Mouse (Mus musculus): ENCODE measurements around the gene Abhd6. TPM values are rescaled to one million over a fixed set of nuclear protein-coding genes. Genes with fewer than 3 reads are reported as not detected.

Gene Abhd6
- polyA plus RNA-seq, 2 experiments: 3.4 to 9.2 TPM

DNA sequence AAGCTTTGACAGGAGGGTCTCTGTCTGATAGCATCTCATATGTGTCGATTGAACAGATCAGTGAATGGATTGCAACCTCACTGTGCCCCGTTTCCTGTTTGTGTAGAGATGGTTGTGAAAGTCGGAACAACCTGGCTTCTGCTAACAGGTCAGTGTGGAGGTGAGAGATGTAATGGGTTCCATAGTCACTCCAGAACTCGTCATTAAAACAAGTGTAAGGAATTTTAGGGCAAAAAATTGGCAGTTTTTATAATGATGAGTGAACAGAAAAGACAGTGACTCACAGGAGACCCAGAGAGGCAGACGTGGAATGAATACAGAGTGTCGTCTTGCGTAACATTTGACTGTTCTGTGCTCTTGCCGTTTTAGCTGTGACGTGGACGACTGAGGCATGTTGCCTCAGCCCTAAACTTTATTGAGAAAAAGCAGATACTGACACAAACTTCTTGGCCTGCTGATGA, 96.9 kb downstream of the Abhd6 start:
- peaks cover 0 to 8% of the 10 kb centered on the region in 2 experiments; a peak in 3 of 4 replicates for H3K4me1 ChIP-seq (replicated peaks; ENCODE audit: control insufficient read depth in 2 of 2, insufficient read depth in 2 of 2, low read length in 1 of 2)
- no peaks in the 10 kb centered on the region for H3K9me3 ChIP-seq (ENCODE audit: control insufficient read depth, low read length)
- ATAC-seq (ENCODE audit: insufficient read depth) (no peak), DNase-seq (ENCODE audit: low read depth in 3 of 3, low spot score in 3 of 3) (no peak)
- peak overlapping the region; percentile 84 for H3K4me2 ChIP-seq (ENCODE audit: low read depth)
- H3K9ac ChIP-seq (replicated peaks): no peak overlapping the region
- TF ChIP-seq EP300 (IDR thresholded peaks at IDR 0.05; ENCODE audit: low read depth) (no peak), CTCF (IDR thresholded peaks at IDR 0.05; ENCODE audit: low read depth) (no peak)
- H3K27ac ChIP-seq: no peak overlapping the region
- no peaks in the 10 kb centered on the region for H3K27me3 ChIP-seq (ENCODE audit: control insufficient read depth, insufficient read depth, low read length)
- H3K36me3 ChIP-seq (replicated peaks; ENCODE audit: control insufficient read depth, insufficient read depth, low read depth): no peaks in the 10 kb centered on the region
- peak overlapping the region; percentile 24 to 69; a peak in 3 of 4 replicates for H3K4me3 ChIP-seq (ENCODE audit: insufficient read depth in 1 of 2, low read depth in 2 of 2, low read length in 2 of 2)
- 34% methylated on average over 10 of the region's 10 CpGs for WGBS (ENCODE audit: insufficient replicate concordance)

DNA sequence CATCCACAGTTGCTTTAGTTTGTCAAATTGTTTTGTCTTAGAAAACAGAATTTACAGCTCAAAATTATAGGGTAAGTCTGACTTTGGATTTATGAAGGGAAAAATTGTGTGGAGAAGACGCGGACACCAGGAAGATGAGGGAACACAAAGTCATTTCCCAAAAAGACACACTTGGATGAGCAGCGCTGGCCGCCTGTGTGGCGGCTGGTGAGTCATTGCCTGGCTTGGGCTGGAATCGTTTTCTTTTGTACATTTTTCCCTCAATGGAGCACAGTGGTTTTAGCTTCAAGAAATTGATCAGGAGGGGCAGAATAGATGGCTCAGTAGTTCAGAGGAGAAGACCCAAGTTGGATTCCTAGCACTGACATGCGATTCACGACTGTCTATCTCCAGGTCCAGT, 99.2 kb downstream of the Abhd6 start:
- WGBS (ENCODE audit: insufficient replicate concordance): 77% methylated on average over 8 of the region's 8 CpGs
- H3K4me3 ChIP-seq (ENCODE audit: insufficient read depth in 1 of 2, low read depth in 2 of 2, low read length in 2 of 2): no peak overlapping the region
- no peaks in the 10 kb centered on the region for H3K36me3 ChIP-seq (replicated peaks; ENCODE audit: control insufficient read depth, insufficient read depth, low read depth)
- H3K27ac ChIP-seq: no peak overlapping the region
- no peaks in the 10 kb centered on the region for H3K27me3 ChIP-seq (ENCODE audit: control insufficient read depth, insufficient read depth, low read length)
- no peak for DNase-seq (ENCODE audit: low read depth in 3 of 3, low spot score in 3 of 3)
- ATAC-seq (ENCODE audit: insufficient read depth): no peak
- TF ChIP-seq CTCF (IDR thresholded peaks at IDR 0.05; ENCODE audit: low read depth) (no peak), EP300 (IDR thresholded peaks at IDR 0.05; ENCODE audit: low read depth) (no peak)
- H3K9ac ChIP-seq (replicated peaks): no peak overlapping the region
- H3K4me2 ChIP-seq (ENCODE audit: low read depth): no peak overlapping the region
- H3K9me3 ChIP-seq (ENCODE audit: control insufficient read depth, low read length): no peaks in the 10 kb centered on the region
- H3K4me1 ChIP-seq (replicated peaks; ENCODE audit: control insufficient read depth in 2 of 2, insufficient read depth in 2 of 2, low read length in 1 of 2): peaks cover 0 to 7% of the 10 kb centered on the region in 2 experiments; a peak in 3 of 4 replicates

DNA sequence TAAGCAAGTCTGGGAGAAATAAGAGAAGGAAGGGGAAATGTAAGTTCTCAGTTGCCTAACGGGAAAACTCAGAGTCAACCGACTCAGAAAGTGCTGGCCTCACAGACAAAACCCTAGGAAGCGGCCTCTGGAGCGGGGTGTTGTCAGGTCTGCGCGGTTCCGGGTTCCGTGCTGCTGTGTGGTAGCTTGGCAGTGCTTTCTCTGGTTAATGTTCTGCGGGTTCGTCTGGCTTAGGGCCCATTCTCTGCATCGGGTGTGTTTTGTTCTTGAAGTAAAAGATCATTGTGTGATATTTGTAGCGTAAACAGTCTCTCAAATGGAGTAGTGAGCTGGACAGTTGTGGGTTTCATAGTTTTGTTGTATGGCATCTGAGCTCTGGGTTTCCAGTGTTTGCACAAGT, 100.0 kb downstream of the Abhd6 start:
- 80% methylated on average over 12 of the region's 12 CpGs for WGBS (ENCODE audit: insufficient replicate concordance)
- Histone ChIP-seq H3K27ac (no peak overlapping the region), H3K4me1 (replicated peaks; ENCODE audit: control insufficient read depth in 2 of 2, insufficient read depth in 2 of 2, low read length in 1 of 2) (peaks cover 0 to 7% of the 10 kb centered on the region in 2 experiments; a peak in 3 of 4 replicates), H3K4me3 (ENCODE audit: insufficient read depth in 1 of 2, low read depth in 2 of 2, low read length in 2 of 2) (no peak overlapping the region), H3K27me3 (ENCODE audit: control insufficient read depth, insufficient read depth, low read length) (no peaks in the 10 kb centered on the region), H3K9me3 (ENCODE audit: control insufficient read depth, low read length) (no peaks in the 10 kb centered on the region), H3K4me2 (ENCODE audit: low read depth) (no peak overlapping the region), H3K9ac (replicated peaks) (no peak overlapping the region), H3K36me3 (replicated peaks; ENCODE audit: control insufficient read depth, insufficient read depth, low read depth) (no peaks in the 10 kb centered on the region)
- DNase-seq (ENCODE audit: low read depth in 3 of 3, low spot score in 3 of 3) (no peak), ATAC-seq (ENCODE audit: insufficient read depth) (no peak)
- TF ChIP-seq EP300 (IDR thresholded peaks at IDR 0.05; ENCODE audit: low read depth) (no peak), CTCF (IDR thresholded peaks at IDR 0.05; ENCODE audit: low read depth) (no peak)

Other genes starting within 250 kb of the Abhd6 start
- gene Gm26661, start 211.3 kb upstream of the Abhd6 start, polyA plus RNA-seq (2012; rRNA removed): not detected in 2 replicates
- gene Gm26661, start 211.3 kb upstream of the Abhd6 start, polyA plus RNA-seq (2014; fragmentation: Nextera tagmentation; extraction: Ambion mirVana): not detected in 2 replicates
- gene Flnb, start 184.9 kb upstream of the Abhd6 start, polyA plus RNA-seq (2012; rRNA removed): 3.2 and 3.7 TPM in 2 replicates
- 3.2 and 3.6 TPM in 2 replicates for gene Flnb, start 184.9 kb upstream of the Abhd6 start, polyA plus RNA-seq (2014; fragmentation: Nextera tagmentation; extraction: Ambion mirVana)
- not detected in 2 replicates for gene Gm45521, start 45.6 kb upstream of the Abhd6 start, polyA plus RNA-seq (2012; rRNA removed)
- not detected in 2 replicates for gene Gm45521, start 45.6 kb upstream of the Abhd6 start, polyA plus RNA-seq (2014; fragmentation: Nextera tagmentation; extraction: Ambion mirVana)
- gene Dnase1l3, start 8.3 kb upstream of the Abhd6 start, polyA plus RNA-seq (2012; rRNA removed): 0.68 and 0.87 TPM in 2 replicates
- 1.9 and 2.1 TPM in 2 replicates for gene Dnase1l3, start 8.3 kb upstream of the Abhd6 start, polyA plus RNA-seq (2014; fragmentation: Nextera tagmentation; extraction: Ambion mirVana)
- 4.8 and 10.7 TPM in 2 replicates for gene Rpp14, start 77.5 kb downstream of the Abhd6 start, polyA plus RNA-seq (2012; rRNA removed)
- 27.1 and 27.3 TPM in 2 replicates for gene Rpp14, start 77.5 kb downstream of the Abhd6 start, polyA plus RNA-seq (2014; fragmentation: Nextera tagmentation; extraction: Ambion mirVana)
- 5.6 and 7.1 TPM in 2 replicates for gene Pxk, start 95.3 kb downstream of the Abhd6 start, polyA plus RNA-seq (2012; rRNA removed)
- gene Pxk, start 95.3 kb downstream of the Abhd6 start, polyA plus RNA-seq (2014; fragmentation: Nextera tagmentation; extraction: Ambion mirVana): 9.6 and 10.3 TPM in 2 replicates
- gene Pdhb, start 170.1 kb downstream of the Abhd6 start, polyA plus RNA-seq (2012; rRNA removed): 49.5 and 74.9 TPM in 2 replicates
- gene Pdhb, start 170.1 kb downstream of the Abhd6 start, polyA plus RNA-seq (2014; fragmentation: Nextera tagmentation; extraction: Ambion mirVana): 117 and 119 TPM in 2 replicates
- gene Kctd6, start 211.2 kb downstream of the Abhd6 start, polyA plus RNA-seq (2012; rRNA removed): 2.6 and 3.6 TPM in 2 replicates
- 3.4 and 6.5 TPM in 2 replicates for gene Kctd6, start 211.2 kb downstream of the Abhd6 start, polyA plus RNA-seq (2014; fragmentation: Nextera tagmentation; extraction: Ambion mirVana)

Data from liver, embryonic 14.5 days (tissue).